Mouse (Mus musculus) left cerebral cortex, adult 11 months (tissue): ENCODE measurements at regions not wholly inside any gene's neighbourhood (a gene's known extent, or its start where the extent isn't known, plus 50 kb on each side); places are given as distances from the start of the nearest gene placed in this dataset.

Experiments
- DNase-seq: peaks from one replicate; pipeline ENCODE4 v3.0.0; 2022; ENCODE audit warnings: low spot score

DNA sequence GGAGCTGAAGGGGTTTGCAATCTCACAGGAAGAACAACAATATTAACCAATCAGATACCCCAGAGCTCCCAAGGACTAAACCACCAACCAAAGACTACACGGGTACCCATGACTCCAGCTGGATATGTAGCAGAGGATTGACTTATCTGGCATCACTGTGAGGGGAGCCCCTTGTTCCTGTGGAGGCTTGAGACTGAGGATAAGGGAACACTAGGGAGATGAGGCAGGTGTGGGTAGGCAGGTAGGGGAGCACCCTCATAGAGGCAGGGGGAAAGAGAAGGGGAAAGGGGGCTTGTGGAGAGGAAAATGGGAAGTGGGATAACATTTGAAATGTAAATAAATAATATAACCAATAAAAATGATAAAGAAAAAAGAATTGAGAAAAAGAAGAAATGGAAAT is 134.8 kb downstream of the G6pd2 start:
- no peak for DNase-seq

DNA sequence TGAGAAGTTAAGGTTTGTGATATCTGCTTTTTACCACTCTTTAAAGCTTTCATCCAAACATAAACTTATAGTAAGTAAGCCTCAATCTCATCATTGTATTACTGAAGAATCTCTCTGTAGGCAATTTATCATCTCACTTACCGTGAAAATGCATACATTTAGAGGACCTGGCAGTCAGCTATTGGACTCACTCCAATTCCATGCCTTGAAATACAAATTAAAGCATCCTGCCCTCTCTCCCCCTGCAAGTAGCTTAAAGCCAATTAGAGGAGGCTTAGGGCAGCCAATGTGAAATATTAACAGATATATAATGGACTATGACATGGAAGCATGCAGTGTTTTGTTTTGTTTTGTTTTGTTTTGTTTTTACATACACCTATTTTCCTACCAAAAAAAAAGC is 176.6 kb downstream of the G6pd2 start:
- no peak for DNase-seq

DNA sequence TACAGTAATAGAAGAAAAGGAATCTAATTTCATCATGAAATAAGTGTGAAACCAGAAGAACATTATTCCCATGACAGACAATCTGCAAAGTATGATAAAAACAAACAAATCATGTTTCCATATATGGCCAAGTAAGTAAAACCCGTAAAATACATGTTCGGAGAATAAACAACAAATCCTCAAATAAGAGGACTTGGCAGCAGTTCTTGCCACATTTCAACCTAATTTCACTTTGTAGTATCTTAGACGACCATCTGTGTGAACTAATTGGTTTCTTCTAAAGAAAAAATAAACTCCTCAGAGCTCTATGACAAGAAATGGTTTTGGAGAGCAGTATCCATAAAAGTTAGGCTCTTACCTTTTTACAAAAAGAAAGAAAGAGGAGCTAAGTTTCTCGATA is 210.9 kb downstream of the G6pd2 start:
- no peak for DNase-seq

DNA sequence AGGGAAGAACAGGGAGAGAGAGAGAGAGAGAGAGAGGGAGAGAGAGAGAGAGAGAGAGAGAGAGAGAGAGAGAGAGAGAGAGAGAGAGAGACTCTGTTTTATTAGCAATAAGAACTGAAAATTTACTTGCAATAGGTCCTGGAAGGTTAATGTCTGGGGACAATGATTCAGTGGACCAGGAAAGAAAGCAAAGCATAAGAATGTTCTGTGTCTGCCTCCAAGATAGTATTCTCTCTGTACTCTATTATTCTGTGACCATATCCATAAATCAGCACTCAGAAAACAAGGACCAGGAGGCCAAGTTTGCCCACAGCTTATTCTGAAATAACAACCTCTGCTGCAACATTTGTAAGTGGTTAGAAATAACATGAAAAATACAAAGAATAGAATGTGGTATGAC is 211.6 kb downstream of the G6pd2 start:
- no peak for DNase-seq

DNA sequence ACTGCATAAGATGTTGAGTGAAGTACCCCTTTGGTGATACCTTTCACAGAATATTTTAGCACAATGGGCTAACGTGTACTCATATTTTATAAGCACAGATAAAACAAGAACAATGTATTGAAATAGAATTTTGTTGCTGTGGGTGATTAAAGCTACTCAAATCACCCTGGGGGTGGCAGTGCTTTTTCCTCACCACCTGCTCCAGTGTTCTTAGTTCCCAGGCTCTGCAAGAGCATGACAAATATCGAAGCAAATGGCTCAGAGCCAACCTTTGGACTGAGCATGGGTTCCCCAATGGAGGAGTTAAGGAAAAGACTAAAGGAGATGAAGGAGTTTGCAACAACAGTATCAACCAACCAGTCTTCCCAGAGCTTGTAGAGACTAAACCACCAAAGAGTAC is 232.9 kb downstream of the G6pd2 start:
- DNase-seq, result no peak

DNA sequence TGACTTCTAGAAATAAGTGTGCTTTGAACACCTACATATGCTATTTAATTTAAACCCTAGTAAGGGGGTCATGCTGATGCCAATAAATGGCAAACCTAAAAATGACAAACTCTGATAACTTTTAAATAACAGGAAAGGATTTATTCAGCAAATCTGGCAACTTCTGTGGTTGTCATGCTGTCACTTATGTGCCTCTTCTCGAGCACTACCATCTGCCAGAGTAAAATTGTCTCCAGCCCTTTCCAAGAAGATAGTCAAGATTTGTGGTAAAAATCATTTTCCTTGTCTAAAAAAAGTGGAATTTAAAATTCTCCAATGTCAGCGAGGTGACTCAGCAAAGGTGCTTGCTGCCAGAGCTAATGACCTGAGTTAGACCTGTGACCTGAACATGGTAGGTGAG is 235.1 kb downstream of the G6pd2 start:
- no peak for DNase-seq

DNA sequence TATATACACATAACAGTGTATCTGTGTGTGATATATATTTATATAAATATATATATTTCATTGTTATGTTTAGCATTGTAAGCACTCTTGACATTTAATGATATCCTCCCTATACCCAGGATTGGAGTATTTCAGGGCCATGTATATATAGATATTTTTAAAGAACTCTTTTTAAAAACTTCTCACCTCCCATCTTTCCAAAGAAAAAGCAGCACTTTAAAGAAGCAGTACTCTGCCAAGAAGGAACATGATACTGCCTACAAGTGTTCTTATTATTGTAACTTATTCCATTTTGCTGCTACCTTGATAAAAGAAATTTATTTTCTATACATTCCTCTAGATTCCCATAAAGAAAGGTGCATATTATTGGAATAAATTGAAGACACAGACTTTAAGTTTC is 270.4 kb downstream of the G6pd2 start:
- DNase-seq, result no peak

DNA sequence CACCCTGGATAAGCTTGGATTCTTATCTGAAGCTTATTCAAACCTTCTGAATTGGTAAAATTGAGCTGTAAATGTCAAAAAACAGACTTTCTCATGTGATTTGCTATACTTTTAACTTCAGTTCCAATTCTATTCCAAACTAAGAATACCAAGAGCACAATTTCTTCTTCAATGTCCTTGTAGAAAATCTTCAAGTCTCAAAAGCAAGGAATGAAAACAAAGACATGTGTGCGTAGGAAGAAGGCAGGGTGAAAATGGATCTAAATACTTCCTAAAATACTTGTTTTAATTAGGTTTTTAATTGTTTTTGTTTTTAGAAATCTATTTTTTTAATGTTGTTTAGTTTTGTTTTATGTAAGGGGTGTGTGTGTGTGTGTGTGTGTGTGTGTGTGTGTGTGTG is 280.9 kb downstream of the G6pd2 start:
- no peak for DNase-seq

DNA sequence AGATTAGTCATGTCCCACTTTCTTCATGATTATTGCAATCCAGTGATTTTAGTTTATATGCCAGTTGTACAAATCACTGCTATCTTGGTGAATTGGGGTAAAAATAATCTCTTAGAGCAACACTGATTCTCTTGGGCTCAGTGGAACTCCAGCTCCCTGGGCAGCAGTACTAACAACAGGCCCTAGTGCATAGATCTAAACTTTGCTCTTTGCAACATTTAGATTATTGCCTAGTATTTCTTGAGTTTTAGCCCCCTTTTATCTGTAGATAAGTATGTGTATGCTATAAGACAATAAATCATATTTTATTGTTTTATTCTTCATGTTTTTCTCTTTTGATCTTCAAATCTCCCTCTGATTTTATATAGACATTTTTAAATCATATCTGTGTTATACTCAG is 287.4 kb downstream of the G6pd2 start:
- no peak for DNase-seq

DNA sequence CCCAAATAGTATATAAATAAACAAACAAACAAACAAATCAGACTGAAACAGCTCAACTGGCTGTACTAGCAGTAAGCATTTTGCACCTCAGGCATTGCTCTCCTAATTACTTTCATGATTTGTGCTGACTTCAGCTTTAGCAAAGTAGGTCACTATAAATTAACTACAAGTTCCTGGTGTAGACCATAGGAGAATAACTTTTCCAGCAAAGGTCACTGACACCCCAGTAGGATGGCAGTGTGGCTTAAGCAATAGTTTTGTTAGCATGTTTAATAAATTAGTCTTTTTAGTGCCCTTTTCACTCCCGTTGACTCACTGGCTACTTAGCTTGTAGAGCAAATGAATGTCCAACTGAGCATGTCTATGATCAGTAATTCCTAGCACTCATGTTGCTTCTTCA is 304.6 kb downstream of the G6pd2 start:
- no peak for DNase-seq

DNA sequence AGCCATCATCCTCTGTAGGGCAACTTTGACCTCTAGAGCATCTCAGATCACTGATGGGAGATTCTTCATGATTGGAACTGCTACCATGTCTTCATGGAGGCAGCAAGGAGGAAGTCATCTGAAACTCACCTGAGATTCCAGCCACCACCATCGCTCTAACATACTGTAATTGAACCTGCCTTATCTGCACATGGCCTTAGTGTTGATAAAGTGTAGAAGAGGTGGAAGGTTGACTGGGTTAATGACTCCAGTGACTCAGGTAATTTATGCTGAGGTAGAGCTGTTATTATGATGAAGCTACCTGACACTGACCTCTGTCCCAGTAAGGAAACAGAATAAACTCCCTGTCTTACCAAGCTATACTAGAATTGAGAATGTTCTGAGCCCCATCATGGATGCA is 305.0 kb downstream of the G6pd2 start:
- DNase-seq, result no peak

DNA sequence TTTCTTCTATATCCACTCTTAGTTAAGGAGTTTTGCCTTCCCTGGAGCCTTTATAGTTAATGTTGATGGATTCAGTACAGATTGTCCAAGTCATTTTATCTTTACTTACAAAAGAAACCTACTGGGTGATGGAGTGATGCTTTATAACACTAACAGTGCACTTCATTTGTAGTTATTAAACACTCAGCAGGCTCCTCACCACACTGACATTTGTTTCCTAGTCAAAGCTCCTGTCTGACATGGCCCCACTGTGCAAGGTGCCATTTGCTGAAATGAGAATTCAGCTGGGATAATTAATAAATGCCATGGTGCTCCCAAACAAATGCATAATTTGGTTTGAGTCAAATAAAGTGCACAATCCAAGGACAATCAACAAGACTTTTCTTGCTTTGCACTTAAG is 336.6 kb downstream of the G6pd2 start:
- DNase-seq, result no peak

DNA sequence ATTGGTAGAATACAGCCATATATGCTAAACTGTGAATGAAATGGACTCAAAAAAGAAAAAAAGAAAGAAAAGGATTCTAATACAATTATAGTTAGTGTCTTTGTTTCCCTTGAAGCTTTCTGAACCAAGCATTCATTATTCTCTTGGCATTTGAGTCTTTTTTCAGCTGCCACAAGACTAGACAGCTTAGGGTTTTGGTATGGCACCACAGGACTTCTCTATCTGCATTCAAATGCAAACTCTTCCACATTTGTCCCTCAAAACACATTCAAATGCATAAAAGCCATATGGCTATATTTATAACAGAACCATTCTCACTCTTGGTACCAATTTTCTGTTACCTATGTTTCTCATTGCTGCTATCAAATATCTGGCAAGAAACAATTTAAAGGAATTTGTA is 338.8 kb downstream of the G6pd2 start:
- no peak for DNase-seq

DNA sequence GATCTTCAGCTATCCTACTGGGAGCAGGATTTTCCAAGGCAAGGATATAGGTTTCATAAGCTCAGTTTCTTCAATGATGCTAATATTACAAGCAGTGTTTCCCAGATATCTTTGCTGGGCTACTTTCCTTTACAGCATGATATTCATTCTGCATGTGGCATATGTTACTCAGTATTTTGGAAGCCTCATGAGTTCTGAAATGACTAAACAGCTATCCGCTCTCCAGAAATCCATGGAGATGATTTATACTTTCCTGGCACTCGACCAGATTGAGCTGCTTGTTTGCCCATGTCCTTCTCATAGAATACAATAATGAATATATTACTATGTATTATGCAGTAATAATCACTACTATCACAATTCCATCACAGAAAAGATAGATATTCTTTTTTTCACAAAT is 351.9 kb downstream of the G6pd2 start:
- DNase-seq, result peak; percentile 2

DNA sequence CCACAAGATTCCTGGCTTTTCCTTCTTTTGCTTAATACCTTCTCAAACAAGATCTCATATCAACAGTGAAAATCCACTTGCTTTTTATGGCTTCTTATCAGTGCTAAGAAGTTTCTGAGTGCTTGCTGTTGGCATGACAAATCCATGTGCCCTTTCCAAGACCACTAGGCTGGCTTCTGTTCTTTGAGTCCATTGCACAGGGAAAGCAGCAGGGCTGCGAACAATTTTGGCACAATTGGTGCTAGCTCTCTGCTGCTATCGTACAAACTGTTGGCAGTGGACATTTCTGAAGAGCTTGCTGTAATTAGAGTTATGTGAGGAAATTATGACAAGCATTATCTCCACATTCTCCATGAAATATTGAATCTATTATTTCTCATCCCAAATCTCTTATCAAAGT is 383.5 kb downstream of the G6pd2 start:
- DNase-seq, result no peak

DNA sequence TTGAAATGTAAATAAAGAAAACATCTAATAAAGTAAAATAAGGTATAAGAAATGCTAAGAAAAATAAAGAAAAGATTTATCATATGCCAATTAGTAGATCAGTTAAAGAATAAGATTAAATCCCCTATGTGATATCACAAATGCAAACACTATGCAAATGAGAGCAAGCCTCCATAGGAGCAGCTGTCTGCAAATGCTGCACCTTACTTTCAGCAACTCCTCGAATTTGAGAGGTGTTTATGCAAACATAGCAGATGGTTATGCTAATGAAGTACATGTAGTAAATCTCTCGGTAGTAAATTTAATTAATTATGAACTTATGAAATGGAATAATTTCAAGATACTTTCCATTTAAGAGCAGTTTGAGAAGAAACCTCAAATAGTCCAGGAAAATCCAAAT is 396.8 kb downstream of the G6pd2 start:
- DNase-seq, result no peak
